Mouse (Mus musculus) embryo, embryonic 9.5 days (tissue): Measurements from ENCODE around the gene Tex33.
A peak's percentile ranks its signal among the peaks of the same experiment; 100 is the strongest.
"Not testable (repeated sequence)": the region's sequence is repeated elsewhere in the genome, so short reads cannot be mapped to it uniquely, and the experiment has no call there.

Source experiments
- DNase-seq: peaks from one replicate; pipeline ENCODE4 v3.0.0-alpha.2; 2017; ENCODE audit errors: extremely low spot score

Tex33 gene

DNA sequence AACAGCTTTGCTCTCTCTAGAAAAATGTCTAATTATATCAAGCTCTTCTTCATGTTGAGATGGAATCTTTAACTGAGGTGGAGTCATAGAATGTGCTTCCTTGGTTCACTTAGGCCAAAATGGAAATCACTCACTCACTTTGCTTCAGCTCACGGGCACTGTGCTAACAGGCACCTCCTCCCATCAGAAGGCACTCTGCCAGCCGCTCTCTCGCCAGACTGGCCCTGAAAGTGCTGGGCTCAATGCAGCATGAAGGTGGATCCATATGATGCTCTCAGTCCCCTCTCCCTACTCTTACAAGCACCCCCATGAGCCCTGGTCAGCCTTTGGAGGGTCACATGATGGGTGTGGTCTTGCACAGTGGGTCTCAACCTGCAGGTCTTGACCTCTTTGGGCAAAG, 21.5 kb downstream of the Tex33 start:
- DNase-seq = no peak

DNA sequence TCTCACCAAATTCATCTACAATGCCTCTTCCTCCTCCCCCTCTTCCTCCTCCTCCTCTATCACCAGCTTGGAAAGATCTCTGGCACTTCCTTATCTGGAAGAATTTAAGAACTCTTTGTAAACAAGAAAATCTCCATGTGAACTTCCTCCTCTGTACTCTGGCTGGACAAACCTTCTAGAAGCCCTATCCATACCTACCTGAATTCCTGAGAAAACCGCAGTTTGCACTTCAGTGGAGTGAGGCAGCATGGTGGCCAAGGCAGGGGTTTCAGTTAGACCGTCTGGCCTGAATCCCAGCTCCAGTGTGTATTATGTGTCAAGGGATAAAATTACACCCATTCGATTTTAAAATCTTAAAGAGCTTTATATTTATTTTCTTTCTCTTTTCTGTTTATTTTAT, 22.9 kb downstream of the Tex33 start:
- DNase-seq = no peak

DNA sequence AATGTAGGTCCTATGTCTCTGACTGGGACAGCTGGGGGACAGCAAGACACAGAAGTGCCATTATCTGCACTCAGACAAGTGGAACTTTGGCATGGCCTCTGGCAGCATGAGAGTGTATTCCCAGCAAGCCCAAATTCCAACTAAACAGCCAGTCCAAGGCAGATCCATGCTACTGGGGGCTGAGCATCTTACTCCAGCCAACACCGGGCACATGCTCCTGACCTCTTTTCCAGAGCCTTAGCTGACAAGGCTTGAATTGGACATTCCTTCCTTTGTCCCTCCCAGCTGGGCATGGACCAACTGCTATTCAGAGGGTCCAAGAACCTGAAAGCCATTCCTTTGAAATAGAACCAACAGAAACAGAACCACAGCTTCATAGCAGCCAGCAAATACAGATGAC, 26.1 kb downstream of the Tex33 start:
- DNase-seq = no peak

DNA sequence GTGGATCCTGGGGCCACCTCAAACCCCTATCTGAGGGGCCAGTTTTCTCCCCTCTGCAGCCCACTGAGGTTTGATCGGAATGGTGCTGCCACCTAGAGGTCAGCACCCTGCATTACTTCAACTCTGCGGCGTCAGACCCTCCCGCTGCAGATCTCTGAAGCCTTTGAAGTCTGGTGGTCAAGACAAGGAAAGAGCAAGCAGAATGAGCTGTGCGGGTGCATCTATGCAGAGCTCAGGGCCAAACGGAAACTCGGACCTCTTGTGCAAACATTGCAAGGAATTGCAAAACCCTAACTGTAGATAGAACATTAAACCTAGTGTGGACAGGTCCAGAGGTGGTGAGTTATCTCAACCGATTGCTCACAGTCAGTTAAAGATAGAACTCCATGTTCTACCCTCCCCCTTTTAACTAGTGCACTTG, 26.8 kb downstream of the Tex33 start:
- peak; percentile 64 for DNase-seq

DNA sequence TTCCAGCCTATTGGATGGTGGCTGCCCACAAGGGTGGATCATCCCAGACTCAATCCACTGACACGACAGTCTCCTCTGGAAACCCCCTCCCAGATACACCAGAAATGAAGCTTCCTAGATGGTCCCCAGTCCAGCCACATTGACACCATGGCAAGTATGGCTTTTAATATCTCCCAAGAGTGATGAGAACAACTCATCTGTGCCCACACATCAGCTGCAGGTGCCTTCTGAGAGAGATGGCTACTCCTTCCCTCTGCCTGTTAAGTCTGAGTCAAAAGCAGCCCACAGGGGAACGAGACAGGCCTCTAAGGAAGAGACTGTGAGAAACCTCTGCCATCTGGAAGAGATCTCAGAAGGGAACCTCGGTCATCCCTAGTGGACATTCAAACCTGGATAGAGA, 27.9 kb downstream of the Tex33 start:
- DNase-seq = no peak

DNA sequence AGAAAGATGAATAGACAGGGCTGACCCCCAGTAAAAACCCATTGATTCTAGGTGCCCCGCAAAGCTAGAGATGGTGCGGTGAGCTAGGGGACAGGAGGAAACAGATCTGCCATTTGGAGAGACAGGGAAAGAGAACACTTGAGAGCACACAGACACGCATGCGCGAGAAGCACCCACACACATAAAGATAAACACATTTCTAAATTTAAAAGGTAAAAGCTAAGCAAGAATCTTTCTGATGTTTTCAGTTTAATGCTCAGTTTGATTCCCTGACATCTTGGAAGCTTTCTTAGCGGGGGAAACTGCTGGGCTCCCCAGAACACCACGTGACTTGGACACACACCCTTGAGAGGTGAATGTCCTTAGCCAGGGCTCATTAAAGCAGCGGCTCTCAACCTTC, 28.8 kb downstream of the Tex33 start:
- DNase-seq = no peak

DNA sequence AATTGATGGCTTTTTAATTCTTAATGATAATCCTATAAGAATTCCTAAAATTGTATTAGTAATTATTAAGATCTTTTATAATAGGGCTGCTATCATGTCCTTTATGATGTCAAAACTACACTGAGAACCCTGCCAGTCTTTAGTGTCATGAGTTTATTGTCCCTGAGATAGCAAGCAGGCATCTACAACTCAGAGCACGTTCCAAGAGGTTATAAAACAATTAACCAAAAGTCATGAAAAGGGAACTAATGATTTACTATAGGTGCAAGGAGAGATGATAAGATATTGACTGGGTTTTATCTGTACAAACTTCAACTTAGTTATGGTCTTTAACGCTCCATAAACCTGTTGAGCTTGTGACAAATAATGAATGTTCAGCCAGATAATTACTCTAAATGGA, 29.8 kb downstream of the Tex33 start:
- no peak for DNase-seq

DNA sequence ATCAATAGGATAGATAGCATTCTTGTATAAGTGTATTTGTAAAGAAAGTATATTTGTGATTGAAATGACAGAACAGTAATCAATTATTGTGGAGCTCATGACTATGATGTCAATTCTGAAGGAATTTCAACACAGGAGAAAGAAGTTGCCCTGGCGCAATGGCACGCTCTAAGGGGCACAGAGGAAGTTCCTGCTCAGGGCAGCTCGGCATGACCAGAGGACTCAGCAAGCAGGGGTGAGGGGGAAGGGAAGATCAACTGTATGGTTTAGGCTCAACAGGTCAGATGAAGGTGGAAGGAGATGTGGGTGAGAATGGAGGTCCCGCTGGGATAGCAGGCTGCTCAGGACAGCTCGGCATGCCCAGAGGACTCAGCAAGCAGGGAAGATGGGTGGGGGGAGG, 40.2 kb downstream of the Tex33 start:
- no peak for DNase-seq

DNA sequence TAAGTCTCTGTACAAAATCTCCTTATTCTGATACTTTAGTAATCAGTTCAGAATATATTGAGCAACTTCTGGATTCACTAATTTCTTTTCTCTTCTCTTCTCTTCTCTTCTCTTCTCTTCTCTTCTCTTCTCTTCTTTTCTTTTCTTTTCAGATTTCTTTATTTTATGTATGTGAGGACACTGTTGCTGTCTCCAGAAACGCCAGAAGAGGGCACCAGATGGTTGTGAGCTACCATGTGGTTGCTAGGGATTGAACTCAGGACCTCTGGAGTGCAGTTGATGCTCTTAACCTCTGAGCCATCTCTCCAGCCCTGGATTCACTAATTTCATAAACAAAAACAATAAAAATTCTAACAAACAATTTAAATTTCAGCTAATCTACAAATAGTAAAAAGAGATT, 40.8 kb downstream of the Tex33 start:
- DNase-seq = peak; percentile 31

DNA sequence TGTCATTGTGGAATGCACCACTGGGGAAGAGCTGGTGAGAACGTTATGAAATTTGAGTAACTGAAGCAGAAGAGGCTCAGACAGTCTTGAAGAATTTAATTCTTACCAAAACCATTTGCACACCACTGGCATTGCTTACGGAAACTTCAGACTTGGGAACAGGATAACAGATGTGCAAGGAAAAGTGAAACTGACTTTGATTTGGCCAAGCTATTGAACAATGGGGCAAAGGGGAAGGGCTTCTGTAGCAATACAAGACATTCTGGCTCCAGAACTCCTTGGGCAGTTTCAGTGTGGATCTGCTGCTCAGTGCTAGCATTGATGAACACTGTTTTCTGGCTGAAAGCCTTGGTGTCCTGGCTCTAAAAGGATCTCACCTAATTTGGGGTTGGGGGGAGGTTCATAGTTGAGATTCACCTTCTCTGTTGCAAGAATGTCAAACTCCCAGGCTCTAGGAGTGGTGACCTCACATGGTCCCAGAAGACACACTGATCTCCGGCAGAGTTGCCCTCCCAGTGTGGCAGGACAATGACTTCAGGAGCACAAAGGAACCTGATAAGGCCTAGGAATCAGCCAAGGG, 44.0 kb downstream of the Tex33 start:
- DNase-seq = no peak

DNA sequence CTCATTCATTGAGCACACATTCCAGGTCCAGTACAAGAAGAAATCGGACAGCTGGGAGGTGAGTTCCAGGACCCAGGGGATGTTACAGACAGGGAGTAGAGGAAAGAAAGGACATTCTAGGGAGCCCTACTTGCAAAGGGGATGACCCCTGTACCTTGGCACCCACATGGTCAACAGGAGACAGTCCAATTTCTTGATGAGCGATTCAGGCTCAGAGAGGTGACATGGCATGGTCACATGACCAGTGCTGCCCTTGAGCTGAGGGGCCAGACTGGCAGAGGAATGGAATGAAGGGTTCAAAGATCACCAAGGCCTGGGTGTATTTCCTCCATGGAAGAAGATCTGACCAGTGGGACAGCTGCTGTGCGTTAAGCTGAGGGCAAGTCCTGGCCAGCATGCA, 51.1 kb downstream of the Tex33 start:
- DNase-seq = no peak

DNA sequence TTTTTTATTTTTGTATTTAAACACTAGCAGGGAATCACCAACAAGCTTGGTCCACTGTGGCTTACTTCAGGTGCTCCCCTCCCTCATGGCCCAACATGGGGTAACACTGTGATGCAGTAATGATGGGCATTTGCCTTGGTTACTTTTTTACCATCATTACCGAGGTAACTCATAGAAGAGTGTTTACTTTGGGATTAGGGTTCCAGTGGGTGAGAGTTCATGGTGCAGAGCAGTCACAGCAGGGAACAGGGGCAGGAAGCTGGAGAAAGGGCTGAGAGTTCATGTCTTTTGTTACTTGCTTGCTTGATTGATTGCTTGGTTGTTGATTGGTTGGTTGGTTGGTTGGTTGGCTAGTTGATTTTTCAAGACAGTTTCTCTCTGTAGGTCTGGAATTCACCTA, 52.0 kb downstream of the Tex33 start:
- no peak for DNase-seq

DNA sequence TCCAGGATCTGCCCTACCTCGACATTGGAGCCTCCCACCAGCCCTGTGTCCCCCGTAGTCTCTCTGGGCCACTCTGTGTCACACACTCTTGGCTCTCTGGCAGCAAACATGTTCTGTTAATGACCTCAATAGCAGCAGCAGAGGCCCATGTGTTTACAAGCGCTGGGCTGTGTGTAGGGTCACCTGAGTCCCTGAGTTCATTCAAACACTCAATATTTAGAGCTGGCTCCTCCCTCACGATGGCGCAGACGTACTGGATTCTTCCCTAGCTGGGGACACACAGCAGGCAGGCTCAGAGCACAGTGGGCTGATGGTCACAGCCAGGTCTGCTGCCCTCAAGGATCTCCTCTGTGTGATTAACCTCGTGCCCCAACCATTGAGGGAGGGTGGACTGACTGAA, 54.8 kb downstream of the Tex33 start:
- not testable (repeated sequence) for DNase-seq

DNA sequence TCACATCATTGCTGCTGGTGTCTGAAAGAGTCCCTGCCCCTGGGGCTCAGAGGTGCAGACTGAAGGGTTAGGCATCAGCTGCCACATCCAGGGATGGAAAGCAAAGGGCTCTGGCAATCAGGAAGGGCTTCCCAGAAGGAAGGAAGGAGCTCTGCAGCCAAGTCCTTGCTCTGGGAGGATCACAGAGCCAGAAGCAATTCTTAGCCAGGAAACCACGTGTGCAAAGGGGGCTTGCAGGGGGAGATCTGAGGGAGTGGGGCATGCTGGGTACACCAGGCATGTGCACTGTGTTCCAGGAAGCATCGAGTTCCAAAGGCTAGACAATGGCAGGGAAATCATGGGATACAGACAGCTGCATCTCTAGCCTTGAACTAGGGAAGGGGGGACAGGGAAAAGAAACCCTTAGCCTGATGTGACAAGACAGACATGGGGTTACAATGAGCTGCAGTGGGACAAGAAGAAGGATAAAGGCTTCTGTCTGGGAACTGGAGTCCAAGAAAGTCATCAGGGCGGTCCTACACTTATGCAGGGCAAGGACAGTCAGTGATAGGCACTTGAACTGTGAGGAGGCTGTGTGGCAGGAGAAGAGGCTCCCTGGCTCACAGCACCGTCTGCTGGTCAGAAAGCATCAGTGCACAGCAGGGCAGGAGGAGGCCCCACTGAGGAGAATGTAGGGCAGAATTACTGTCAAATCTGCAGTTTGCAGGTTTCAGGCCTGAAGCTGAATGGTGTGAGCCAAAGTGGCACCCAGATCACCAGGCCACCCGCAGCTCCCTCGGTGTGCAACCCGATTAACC, 55.9 kb downstream of the Tex33 start:
- DNase-seq = peak; percentile 45

DNA sequence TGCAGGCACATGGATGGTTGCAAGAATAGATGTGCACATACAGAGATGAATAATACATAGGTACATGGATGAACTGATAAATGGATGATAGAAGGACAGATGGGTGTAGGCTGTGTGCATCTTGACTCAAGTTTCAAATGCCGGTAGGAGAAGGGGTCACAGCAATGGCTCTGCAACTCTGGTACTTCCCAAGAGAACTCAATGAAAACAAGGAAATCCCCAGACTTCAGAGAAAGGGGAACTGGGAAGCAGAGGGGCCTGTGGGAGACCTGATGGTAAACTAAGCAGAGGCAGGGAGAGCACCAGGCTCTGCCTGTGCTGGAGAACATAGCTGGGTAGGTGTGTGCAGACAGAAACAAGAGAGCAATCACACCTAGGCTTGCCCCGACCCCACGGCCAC, 61.3 kb downstream of the Tex33 start:
- no peak for DNase-seq

DNA sequence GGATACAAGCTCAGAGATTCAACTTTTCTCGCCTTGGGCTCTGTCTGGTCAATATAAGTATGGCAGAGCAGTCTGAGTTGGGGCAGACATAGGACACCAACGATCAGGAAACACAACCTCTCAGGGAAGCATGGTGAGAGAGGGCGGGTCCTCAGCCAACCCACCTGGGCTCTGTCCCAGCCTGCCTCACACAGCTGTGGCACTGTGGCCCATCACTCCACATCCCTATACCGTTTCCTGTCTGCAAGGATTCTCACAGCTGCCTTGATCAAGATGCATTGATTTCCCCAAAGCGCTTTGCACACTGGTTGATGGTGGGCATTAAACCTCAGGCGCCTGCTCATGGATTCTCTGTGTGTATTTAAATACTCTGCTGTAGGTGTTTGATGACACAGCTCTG, 62.7 kb downstream of the Tex33 start:
- DNase-seq = no peak

DNA sequence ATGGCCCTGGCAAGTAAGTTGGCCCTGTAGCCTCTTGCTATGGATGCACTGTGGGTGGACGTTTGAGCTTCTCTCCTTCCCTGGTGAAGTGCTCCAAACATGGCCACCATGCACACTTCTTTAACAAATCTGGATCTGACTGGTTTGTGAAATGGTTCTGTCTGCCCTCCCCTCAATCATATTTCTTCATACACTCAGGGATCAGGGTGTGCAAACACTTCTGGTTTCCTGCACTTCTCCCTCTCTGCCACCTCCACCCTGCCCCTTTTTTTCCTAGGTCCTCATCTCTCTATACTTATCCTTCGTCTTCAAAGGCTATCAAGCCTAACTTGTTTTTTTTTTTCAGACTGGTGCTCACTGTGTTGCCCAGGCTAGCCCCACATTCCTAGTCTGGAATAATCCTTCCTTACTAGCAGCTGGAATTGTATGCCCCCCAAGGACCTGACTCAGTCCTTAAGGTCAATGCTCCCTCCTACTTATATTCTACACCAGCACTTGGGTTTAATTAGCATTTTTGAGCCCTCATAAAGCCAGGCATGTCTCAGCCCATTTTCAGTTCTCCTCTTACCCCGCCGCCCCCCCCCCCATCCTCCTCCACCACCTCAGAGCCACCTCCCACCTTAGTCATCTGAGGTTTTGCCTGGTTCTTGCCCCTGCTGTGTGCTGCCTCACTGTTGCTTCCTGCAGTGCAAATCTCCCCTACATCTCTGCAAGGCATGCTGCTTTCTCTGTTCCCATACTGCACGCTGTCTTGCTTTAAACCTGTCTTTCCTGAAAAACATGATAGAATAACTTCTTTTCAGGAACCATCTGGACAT, 64.0 kb downstream of the Tex33 start:
- DNase-seq = no peak

DNA sequence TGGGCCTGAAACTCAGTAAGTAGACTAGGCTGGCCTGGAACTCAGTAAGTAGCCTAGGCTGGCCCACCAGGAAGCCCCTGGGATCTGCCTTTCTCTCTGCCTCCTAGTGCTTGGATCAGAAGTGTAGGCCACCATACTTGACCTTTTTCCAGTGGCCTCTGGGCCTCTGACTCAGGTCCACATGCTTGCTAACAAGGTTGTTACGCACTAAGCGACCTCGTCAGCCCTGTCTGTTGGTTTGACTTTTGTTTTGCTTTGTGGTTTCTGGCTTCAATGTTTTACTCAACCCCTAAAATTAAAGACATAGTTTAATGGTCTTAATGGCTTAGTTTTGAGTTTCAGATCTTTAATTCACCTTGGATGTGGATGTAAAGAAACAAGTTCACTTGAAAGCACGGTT, 65.0 kb downstream of the Tex33 start:
- no peak for DNase-seq

DNA sequence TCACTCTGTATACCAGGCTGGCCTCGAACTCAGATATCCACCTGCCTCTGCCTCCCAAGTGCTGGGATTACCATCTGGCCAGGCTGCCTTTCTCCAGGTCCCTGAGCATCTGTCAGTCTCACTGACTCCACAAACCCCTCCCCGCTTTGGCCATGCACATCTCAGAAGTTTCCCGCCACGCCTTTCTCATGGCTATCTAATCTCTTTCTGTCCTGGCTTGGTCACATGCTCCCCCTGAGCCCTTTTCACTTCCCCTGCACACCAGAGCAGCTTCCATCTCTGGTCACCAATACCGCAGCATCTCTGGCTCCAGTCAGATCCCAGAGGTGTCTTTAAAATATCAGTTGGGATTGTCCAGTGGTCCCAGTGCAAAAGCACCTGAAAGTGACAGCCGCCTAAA, 65.7 kb downstream of the Tex33 start:
- not testable (repeated sequence) for DNase-seq

DNA sequence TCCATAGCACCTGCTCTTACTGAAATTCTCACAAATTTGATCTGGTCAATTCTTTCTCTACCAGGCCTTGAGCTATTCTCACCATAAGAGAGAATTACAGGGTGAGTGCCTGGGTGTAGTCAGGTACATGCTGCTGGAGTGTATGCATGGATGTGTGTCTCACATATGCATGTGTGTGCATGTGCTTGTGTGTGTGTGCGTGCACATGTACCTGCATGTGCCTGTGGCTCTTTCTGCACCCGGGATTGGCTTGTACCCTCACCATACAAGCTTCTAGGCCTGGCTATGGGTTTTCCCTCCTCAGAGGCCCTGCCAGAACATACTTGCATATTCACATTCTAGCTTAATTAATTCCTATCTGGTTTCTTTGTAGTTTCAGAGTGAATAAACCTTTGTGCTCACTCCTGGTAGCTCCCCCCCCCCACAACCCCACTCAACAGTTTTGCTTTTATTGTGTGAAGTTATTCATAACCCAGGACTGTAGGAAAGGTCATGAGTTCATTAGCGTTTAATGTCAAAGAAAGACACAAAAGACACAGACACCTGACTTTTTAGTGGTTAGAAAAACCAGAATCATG, 67.1 kb downstream of the Tex33 start:
- DNase-seq = no peak
